Mouse (Mus musculus): ENCODE data around the gene Dnpep.

Gene Dnpep

DNA sequence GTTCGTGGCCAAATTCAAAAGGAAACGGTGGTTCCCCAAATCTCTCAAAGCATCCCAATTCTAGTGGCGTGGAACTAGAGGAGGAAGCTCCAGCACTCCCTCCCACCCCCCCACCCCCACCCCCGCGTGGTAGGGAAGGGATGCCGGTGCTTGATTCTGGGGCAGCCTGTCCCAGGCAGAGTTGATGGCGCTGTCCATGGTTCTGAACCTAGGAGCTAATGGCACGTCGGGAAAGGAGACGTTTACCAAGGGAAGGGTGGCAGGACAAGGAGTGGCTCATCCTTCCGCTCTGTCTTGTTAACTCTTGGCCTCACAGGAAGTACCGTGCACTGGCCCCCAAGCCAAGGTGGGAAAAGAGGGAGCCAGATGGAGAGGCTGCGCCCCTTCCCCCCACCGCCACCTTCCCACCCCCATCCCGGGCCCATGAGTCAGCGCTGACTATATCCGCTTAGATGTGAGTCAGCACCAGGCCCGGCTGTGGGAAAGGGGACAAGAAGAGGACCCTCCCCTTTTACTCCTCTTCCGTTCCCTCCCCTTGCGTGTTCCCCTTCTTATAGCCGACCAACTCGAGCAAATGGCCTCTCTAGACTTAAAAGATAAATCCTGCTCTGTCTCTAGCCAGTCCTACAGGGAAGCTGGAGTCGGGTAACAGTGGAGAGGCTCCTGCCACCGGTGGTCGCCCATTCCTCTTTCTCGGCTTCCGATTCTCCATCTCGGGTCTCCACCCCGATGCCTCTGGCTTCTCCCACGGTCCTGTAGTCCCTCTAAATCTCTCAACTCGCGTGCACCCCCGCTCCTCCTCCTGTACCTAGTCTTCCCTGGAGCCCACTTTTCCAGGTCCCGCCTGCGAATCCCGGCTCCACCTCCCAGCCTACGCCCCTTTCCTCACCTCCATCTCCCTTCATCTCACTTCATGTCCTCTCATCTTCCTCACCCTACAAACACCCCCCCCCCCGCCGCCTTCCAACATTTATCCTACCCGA is 54.5 kb downstream of the Dnpep start:
- peak; percentile 68 for DNase-seq (ENCODE audit: low read depth)

DNA sequence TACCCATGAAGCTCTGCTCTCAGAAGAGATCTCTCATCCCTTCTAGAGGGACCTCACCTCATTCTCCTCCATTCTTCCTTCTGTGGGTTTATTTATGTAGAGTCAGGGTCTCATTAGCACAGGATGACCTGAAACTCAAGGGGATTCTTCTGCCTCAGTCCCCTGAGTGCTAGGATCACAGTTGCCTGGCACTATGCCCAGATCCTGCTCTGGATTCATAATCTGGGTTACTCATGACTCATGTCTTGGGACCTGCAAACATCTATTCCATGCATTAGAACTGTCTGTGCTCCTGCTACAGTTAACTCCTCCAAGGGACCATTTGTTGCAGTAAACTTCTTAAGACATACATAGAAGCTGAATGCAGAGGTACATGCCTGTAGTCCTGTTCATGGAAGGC is 56.5 kb downstream of the Dnpep start:
- DNase-seq (ENCODE audit: low read depth) = no peak
